Mouse (Mus musculus): ENCODE measurements around the gene Slc6a21. TPM values are rescaled to one million over a fixed set of nuclear protein-coding genes. Genes with fewer than 3 reads are reported as not detected.

Slc6a21 gene
- total and polyA plus RNA-seq, 2 experiments from 2014 or later: not detected

GRCm38 (mm10) chr7:45312023-45312422, 34.7 kb downstream of the Slc6a21 start:
- no peak for TF ChIP-seq CTCF (IDR thresholded peaks at IDR 0.05; ENCODE audit: low read depth)
- H3K36me3 ChIP-seq (ENCODE audit: insufficient read depth, low read length): peaks cover 5% of the 10 kb centered on the region; the same call in 1 of the 2 replicates
- DNase-seq (ENCODE audit: low spot score): no peak
- no peak overlapping the region for H3K4me3 ChIP-seq (ENCODE audit: low read length)
- no peak overlapping the region for H3K9ac ChIP-seq (replicated peaks; ENCODE audit: low read length)
- no peak overlapping the region for H3K4me2 ChIP-seq (ENCODE audit: low read depth, low read length)
- no peaks in the 10 kb centered on the region for H3K27me3 ChIP-seq (ENCODE audit: insufficient read depth, low read length)
- peaks cover 6% of the 10 kb centered on the region; the same call in 1 of the 2 replicates for H3K4me1 ChIP-seq (ENCODE audit: insufficient read depth, low read length)
- H3K9me3 ChIP-seq (ENCODE audit: low read length): no peaks in the 10 kb centered on the region
- ATAC-seq: no peak
- H3K27ac ChIP-seq: no peak overlapping the region
- 74% methylated on average over 8 of the region's 8 CpGs for WGBS

DNA sequence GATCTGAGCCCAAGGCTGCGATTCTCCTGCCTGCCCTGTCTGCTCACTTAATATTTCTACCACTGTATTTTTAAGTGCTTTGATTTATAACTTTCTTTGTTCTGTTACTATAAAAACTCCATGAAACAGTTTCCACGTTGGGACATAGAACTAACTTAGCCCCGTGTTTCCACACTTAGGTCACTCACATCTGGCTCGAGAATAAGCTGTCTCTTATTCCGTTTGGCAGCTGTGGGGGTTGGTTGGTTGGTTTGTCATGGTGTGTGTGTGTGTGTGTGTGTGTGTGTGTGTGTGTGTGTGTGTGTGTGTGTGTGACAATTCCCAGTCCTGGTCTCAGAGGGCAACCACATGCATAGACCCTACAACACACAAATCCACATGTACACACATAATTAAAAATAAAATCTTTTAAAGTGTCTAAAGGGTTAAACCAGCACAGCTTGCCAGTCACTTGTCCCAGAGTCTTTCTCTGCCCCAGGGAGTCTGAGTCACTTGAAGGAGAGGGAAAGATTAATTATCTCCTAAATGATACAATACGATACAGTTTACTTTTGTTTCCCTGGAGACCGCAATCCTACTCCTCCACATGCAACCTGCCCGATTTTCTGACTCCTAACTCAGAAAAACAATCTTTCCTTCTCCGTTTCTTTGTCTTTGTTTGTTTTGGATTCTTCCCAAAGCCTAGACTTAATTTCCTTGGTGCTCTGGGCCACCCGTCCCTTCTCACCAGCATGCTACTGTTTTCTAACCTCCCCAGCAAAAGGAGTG, 35.6 kb downstream of the Slc6a21 start:
- Histone ChIP-seq H3K27me3 (ENCODE audit: insufficient read depth, low read length) (no peaks in the 10 kb centered on the region), H3K9ac (replicated peaks; ENCODE audit: low read length) (no peak overlapping the region), H3K9me3 (ENCODE audit: low read length) (no peaks in the 10 kb centered on the region), H3K4me1 (ENCODE audit: insufficient read depth, low read length) (peaks cover 6% of the 10 kb centered on the region; the same call in 1 of the 2 replicates), H3K27ac (no peak overlapping the region), H3K36me3 (ENCODE audit: insufficient read depth, low read length) (peaks cover 5% of the 10 kb centered on the region; the same call in 1 of the 2 replicates), H3K4me2 (ENCODE audit: low read depth, low read length) (no peak overlapping the region), H3K4me3 (ENCODE audit: low read length) (no peak overlapping the region)
- no peak for TF ChIP-seq CTCF (IDR thresholded peaks at IDR 0.05; ENCODE audit: low read depth)
- 22% methylated on average over 10 of the region's 10 CpGs for WGBS
- ATAC-seq (no peak), DNase-seq (ENCODE audit: low spot score) (no peak)

DNA sequence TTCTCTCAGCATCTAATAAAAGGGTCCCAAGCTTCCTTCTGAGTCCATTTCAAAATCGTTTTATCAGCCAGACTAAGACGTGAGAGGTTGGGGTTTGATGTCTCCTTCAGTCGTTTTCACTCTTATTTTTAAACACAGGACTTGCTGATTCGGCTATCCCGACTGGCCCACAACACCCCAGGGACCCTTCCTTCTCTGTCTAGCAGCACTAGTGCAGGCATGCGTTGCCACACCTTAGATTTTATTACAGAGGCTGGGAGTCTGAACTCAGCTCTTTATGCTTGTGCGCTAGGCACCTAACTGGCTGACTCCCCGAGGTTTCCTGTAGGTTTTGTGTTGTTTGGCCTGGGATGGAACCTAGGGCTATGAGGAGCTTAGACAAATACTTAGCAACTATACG, 36.2 kb downstream of the Slc6a21 start:
- ATAC-seq (no peak), DNase-seq (ENCODE audit: low spot score) (peak; percentile 9)
- Histone ChIP-seq H3K9ac (replicated peaks; ENCODE audit: low read length) (no peak overlapping the region), H3K9me3 (ENCODE audit: low read length) (no peaks in the 10 kb centered on the region), H3K4me2 (ENCODE audit: low read depth, low read length) (no peak overlapping the region), H3K27me3 (ENCODE audit: insufficient read depth, low read length) (no peaks in the 10 kb centered on the region), H3K4me3 (ENCODE audit: low read length) (no peak overlapping the region), H3K36me3 (ENCODE audit: insufficient read depth, low read length) (no peaks in the 10 kb centered on the region; the same call in 1 of the 2 replicates), H3K4me1 (ENCODE audit: insufficient read depth, low read length) (peaks cover 6% of the 10 kb centered on the region; the same call in 1 of the 2 replicates), H3K27ac (no peak overlapping the region)
- 30% methylated on average over 9 of the region's 9 CpGs for WGBS
- TF ChIP-seq CTCF (IDR thresholded peaks at IDR 0.05; ENCODE audit: low read depth): no peak

GRCm38 (mm10) chr7:45315182-45315701, 37.9 kb downstream of the Slc6a21 start:
- 79% methylated on average over 10 of the region's 10 CpGs for WGBS
- no peak overlapping the region for H3K4me2 ChIP-seq (ENCODE audit: low read depth, low read length)
- no peak for TF ChIP-seq CTCF (IDR thresholded peaks at IDR 0.05; ENCODE audit: low read depth)
- no peaks in the 10 kb centered on the region for H3K27me3 ChIP-seq (ENCODE audit: insufficient read depth, low read length)
- no peak overlapping the region for H3K4me3 ChIP-seq (ENCODE audit: low read length)
- no peak overlapping the region for H3K9ac ChIP-seq (replicated peaks; ENCODE audit: low read length)
- no peak for ATAC-seq
- H3K9me3 ChIP-seq (ENCODE audit: low read length): no peaks in the 10 kb centered on the region
- no peaks in the 10 kb centered on the region; the same call in 1 of the 2 replicates for H3K36me3 ChIP-seq (ENCODE audit: insufficient read depth, low read length)
- no peak for DNase-seq (ENCODE audit: low spot score)
- H3K27ac ChIP-seq: no peak overlapping the region
- H3K4me1 ChIP-seq (ENCODE audit: insufficient read depth, low read length): peaks cover 6% of the 10 kb centered on the region; the same call in 1 of the 2 replicates

GRCm38 (mm10) chr7:45316536-45316935, 39.2 kb downstream of the Slc6a21 start:
- H3K4me1 ChIP-seq (ENCODE audit: insufficient read depth, low read length): peaks cover 6% of the 10 kb centered on the region; the same call in 1 of the 2 replicates
- H3K4me2 ChIP-seq (ENCODE audit: low read depth, low read length): no peak overlapping the region
- no peaks in the 10 kb centered on the region; the same call in 1 of the 2 replicates for H3K36me3 ChIP-seq (ENCODE audit: insufficient read depth, low read length)
- no peaks in the 10 kb centered on the region for H3K27me3 ChIP-seq (ENCODE audit: insufficient read depth, low read length)
- 90% methylated on average over 14 of the region's 14 CpGs for WGBS
- H3K9me3 ChIP-seq (ENCODE audit: low read length): no peaks in the 10 kb centered on the region
- H3K4me3 ChIP-seq (ENCODE audit: low read length): no peak overlapping the region
- ATAC-seq (no peak), DNase-seq (ENCODE audit: low spot score) (no peak)
- no peak overlapping the region for H3K27ac ChIP-seq
- no peak overlapping the region for H3K9ac ChIP-seq (replicated peaks; ENCODE audit: low read length)
- no peak for TF ChIP-seq CTCF (IDR thresholded peaks at IDR 0.05; ENCODE audit: low read depth)

DNA sequence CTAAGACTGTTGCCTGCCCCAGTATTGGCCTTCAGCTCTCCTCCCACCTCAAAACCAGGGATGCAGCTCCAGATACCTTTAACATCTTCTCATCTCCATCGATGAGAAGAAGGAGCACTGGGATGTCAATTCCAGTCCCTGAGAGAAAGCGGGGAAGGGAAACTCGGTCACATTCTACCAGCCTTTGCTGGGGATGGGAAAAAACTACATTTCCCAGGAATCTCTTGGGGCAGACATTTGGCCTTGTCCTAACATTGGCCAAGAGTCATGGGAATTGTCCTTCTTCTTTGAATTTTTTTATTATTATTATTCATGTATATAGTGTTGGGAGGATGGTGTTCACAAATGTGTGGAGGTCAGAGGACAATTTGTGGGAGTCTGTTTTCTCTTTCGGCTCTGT, 44.9 kb downstream of the Slc6a21 start:
- Histone ChIP-seq H3K4me1 (ENCODE audit: insufficient read depth, low read length) (no peaks in the 10 kb centered on the region), H3K27me3 (ENCODE audit: insufficient read depth, low read length) (no peaks in the 10 kb centered on the region), H3K4me2 (ENCODE audit: low read depth, low read length) (no peak overlapping the region), H3K9me3 (ENCODE audit: low read length) (no peaks in the 10 kb centered on the region), H3K27ac (no peak overlapping the region), H3K36me3 (ENCODE audit: insufficient read depth, low read length) (no peaks in the 10 kb centered on the region; the same call in 1 of the 2 replicates), H3K4me3 (ENCODE audit: low read length) (no peak overlapping the region), H3K9ac (replicated peaks; ENCODE audit: low read length) (no peak overlapping the region)
- ATAC-seq (no peak), DNase-seq (ENCODE audit: low spot score) (no peak)
- WGBS: 88% methylated on average over 4 of the region's 4 CpGs
- no peak for TF ChIP-seq CTCF (IDR thresholded peaks at IDR 0.05; ENCODE audit: low read depth)

- no peak for TF ChIP-seq CTCF (IDR thresholded peaks at IDR 0.05; ENCODE audit: low read depth)
- H3K9ac ChIP-seq (replicated peaks; ENCODE audit: low read length): no peak overlapping the region
- H3K27ac ChIP-seq: no peak overlapping the region
- H3K27me3 ChIP-seq (ENCODE audit: insufficient read depth, low read length): no peaks in the 10 kb centered on the region
- ATAC-seq: no peak
- WGBS: 94% methylated on average over 5 of the region's 5 CpGs
- H3K36me3 ChIP-seq (ENCODE audit: insufficient read depth, low read length): no peaks in the 10 kb centered on the region; the same call in 1 of the 2 replicates
- no peak for DNase-seq (ENCODE audit: low spot score)
- no peaks in the 10 kb centered on the region for H3K9me3 ChIP-seq (ENCODE audit: low read length)
- no peak overlapping the region for H3K4me2 ChIP-seq (ENCODE audit: low read depth, low read length)
- H3K4me3 ChIP-seq (ENCODE audit: low read length): no peak overlapping the region
- H3K4me1 ChIP-seq (ENCODE audit: insufficient read depth, low read length): no peaks in the 10 kb centered on the region
Observed at GRCm38 (mm10) chr7:45323069-45323468, 45.8 kb downstream of the Slc6a21 start.
